Mouse (Mus musculus) megakaryocyte, adult 5-6 weeks (primary cell): ENCODE data around the gene Mettl9. TPM values are rescaled to one million over a fixed set of nuclear protein-coding genes. Genes with fewer than 3 reads are reported as not detected.

Experiments used
- ATAC-seq: 2 replicates; pipeline ENCODE4 v1.8.0; 2016; ENCODE audit warnings: mild to moderate bottlenecking, inconsistent platforms; ENCODE audit not compliant: poor library complexity, severe bottlenecking
- total RNA-seq, 2 experiments: library from RNA; stranded (forward) in 1 of 2; stranded (reverse) in 1 of 2; fragments of 153-499, 151-499 nt in 1 of 2; fragments of 221-1000, 200-1000 nt in 1 of 2; gene quantifications; 2 replicates each; pipeline versions ENCODE4 v1.2.3 to v1.2.4; 2015 to 2017

Gene Mettl9
- total RNA-seq, 2 experiments from 2014 or later: 115 to 138 TPM

- ATAC-seq: no peak
Measured at GRCm38 (mm10) chr7:121090748-121091147, 56.5 kb downstream of the Mettl9 start.

GRCm38 (mm10) chr7:121093026-121093425 is 58.8 kb downstream of the Mettl9 start:
- no peak for ATAC-seq

GRCm38 (mm10) chr7:121098614-121099389 is 64.6 kb downstream of the Mettl9 start:
- ATAC-seq: no peak

- no peak for ATAC-seq
Measured at GRCm38 (mm10) chr7:121107851-121108250, 73.6 kb downstream of the Mettl9 start.

GRCm38 (mm10) chr7:121111321-121111720 is 77.1 kb downstream of the Mettl9 start:
- ATAC-seq: no peak

GRCm38 (mm10) chr7:121111762-121112161 is 77.5 kb downstream of the Mettl9 start:
- ATAC-seq: no peak

- ATAC-seq: peak; percentile 99
Measured at GRCm38 (mm10) chr7:121120143-121120818, 86.0 kb downstream of the Mettl9 start.

Other genes with a start within 250 kb of the Mettl9 start
- not detected in 2 replicates for gene Gm5737, start 222.1 kb upstream of the Mettl9 start, total RNA-seq (2015)
- not detected in 2 replicates for gene Gm5737, start 222.1 kb upstream of the Mettl9 start, total RNA-seq (2017)
- 7.5 and 11.1 TPM in 2 replicates for gene Eef2k, start 191.6 kb upstream of the Mettl9 start, total RNA-seq (2015)
- 23.5 and 26.1 TPM in 2 replicates for gene Eef2k, start 191.6 kb upstream of the Mettl9 start, total RNA-seq (2017)
- 4.6 and 5.3 TPM in 2 replicates for gene Polr3e, start 116.7 kb upstream of the Mettl9 start, total RNA-seq (2015)
- gene Polr3e, start 116.7 kb upstream of the Mettl9 start, total RNA-seq (2017): 9.8 and 11.6 TPM in 2 replicates
- 2.5 and 3.9 TPM in 2 replicates for gene Cdr2, start 52.1 kb upstream of the Mettl9 start, total RNA-seq (2015)
- gene Cdr2, start 52.1 kb upstream of the Mettl9 start, total RNA-seq (2017): 4.3 and 6.8 TPM in 2 replicates
- not detected in 2 replicates for gene Mfsd13b, start 51.9 kb upstream of the Mettl9 start, total RNA-seq (2015)
- 3.1 TPM in 1 of 2 replicates, not detected in the other for gene Mfsd13b, start 51.9 kb upstream of the Mettl9 start, total RNA-seq (2017)
- 544 and 557 TPM in 2 replicates for gene Igsf6, start 40.1 kb downstream of the Mettl9 start, total RNA-seq (2015)
- gene Igsf6, start 40.1 kb downstream of the Mettl9 start, total RNA-seq (2017): 478 and 480 TPM in 2 replicates
- 0.36 and 0.42 TPM in 2 replicates for gene Otoa, start 47.2 kb downstream of the Mettl9 start, total RNA-seq (2015)
- gene Otoa, start 47.2 kb downstream of the Mettl9 start, total RNA-seq (2017): 0.11 and 0.24 TPM in 2 replicates